Comparison of ENCODE assay signal across 8 mouse cellular contexts in the genomic region with DNA sequence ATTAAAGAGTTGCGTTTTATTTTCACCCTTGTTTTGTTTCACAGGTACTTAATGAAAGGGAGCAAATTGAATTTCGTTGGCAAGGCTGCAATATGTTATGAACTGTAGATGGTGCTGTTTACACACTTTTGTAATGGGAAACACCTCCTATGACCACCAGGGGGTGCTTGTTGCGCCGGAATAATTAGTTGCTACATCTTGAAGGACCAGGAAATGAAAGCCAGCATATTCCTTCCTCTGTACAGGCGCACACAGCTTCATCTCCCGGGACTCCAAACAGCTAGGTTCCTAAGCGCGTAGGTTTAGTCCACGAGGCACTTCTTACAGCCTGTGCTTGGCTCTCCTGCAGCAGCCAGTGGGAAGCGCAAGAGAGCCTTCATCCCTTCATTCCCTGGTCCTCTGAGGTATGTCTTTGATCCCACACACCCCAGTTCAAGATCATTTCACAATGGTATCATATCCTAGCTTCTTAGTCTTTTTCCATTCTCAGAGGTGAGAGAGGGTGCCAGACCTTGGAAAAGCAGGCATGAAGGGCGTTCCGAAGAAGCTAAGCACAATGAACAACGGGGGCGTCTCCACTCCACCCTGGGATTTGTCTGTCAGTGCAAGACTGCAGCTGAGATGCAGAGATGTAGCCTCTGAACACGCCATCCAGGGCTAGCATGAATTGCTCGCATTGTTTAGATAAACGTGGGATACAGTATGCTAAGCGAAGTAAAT.
DNase-seq lines count a peak whose midpoint lies in the region; ATAC-seq lines count a peak whose summit lies in the region.

No protein-coding gene starts in this region.

- peak; percentile 64 for ATAC-seq in megakaryocyte, adult 5-6 weeks (ENCODE audit: poor library complexity, severe bottlenecking)

- peak; percentile 81 for DNase-seq in adipocyte (ENCODE audit: low spot score)
- DNase-seq in cerebellum, postnatal 4 days (ENCODE audit: low spot score in 2 of 2) = peak; percentile 58 to 73
- DNase-seq in gastrocnemius, adult 8-10 months (ENCODE audit: low spot score in 2 of 2) = peak; percentile 68 to 69
- DNase-seq in hindlimb bud, embryonic 11.5 days (ENCODE audit: extremely low spot score, low read depth, low spot score) = peak; percentile 85
- peak; percentile 66 to 67 for DNase-seq in left cerebral cortex, adult 8-10 months (ENCODE audit: low spot score in 2 of 2)
- DNase-seq in right cerebral cortex, adult 2 months (ENCODE audit: low spot score in 2 of 2) = peak; percentile 85 to 89
- DNase-seq in T-cell, adult 2 months (ENCODE audit: low spot score) = no peak
